Mouse (Mus musculus): ENCODE data around the gene Krt34.

DNA sequence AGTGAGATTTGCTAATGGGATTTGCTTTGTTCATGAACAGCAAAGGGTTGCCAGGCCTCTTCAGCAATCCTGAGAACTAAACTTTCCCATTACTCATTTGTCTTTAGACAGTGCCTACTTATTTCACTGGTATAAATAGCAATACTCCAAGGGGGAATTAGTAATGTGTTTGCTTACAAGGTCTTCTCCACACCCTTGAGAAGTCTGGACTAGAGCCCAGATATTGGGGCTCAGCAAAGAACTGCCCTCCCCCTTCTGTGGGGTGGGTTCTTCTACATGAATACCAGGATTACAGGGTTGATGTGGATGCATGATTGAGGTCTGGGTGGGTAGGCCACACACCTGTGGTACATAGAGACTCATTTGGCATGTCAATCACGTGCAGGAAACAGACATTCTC is 32.5 kb upstream of the Krt34 start:
- TF ChIP-seq CTCF (IDR thresholded peaks at IDR 0.05; ENCODE audit: borderline replicate concordance, insufficient read depth, low read length) (no peak), POLR2A (IDR thresholded peaks at IDR 0.05; ENCODE audit: low read depth, low read length) (no peak)
